Mouse (Mus musculus): Measurements from ENCODE around the gene Hdhd3. TPM values are rescaled to one million over a fixed set of nuclear protein-coding genes. Genes with fewer than 3 reads are reported as not detected.

Hdhd3 gene
- polyA plus RNA-seq (2012; rRNA removed): 10.2 and 18.2 TPM in 2 replicates

DNA sequence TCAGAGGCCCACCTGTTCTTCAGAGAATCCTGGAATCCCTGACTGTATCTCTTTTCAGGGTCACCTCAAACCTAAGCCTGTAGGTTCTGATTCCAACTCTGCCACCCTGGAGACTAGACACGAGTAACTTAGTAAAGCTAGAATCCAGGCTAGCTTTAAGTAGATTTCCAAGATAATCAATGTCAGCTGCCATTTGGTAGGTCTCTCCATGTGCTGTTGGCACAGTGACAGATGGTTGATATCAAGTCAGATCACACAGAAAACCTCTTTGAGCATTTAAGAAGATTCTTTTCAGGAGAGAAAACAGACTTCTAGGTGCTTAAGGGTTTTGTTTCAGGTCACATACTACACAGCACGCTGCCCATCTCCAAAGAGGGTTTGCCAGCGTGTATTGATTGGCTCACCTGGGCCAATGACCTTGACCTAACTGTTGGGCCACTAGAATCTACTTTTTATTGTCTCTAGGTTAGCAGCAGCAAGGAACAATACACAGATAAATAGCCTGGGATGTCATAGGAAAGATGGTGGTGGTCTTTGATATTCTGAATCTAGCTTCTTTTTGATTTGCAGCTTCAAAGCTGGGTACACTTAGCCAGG lies at the start of gene Hdhd3:
Hdhd3 (minus strand) TSS at position 94 of the 597 bp plus-strand sequence.

DNA sequence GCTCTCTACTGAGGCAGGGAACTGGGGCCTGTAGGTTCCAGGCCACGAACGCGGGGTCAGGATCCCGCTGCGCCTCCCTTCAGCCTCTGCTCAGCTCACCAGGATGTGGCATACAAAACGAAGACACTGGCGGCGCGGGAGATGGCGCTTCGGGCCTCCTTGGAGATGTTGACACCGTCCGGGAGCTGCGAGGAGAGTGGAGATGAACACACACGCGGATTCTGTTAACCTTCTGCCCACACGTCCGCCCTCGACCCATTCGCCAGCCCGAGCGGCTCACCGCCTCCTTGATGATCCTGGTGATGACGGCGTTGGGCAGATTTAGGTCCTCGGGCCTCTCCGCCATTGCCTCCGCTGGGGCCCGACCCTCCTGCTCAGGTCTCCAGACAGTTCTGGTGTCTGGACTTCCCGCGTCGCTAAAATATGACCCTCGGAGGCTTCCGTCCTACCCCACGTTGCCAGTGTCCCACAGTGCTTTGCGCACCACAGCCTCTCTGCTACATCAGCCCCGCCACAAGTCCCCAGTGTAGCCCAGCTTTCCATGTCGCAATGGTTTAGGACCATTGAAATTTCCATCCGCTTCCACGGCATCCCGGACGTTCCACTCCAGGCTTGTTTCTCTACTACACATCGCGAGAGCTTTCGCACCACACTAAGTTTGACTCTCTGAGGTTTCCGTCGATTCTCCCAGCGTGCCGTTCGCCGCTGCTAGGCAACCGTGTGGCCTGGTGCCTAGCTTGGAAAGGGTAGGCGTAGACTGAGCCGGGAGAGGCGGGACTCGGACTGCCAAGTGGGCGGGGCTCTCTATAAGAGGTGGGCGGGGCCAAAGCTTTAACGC lies 21.6 kb upstream of the Hdhd3 start, which contains the start of the genes Pole3 and 4933430I17Rik:
Pole3 (minus strand) TSS at position 418 of the 838 bp plus-strand sequence.
4933430I17Rik (plus strand) TSS at position 719 of the 838 bp plus-strand sequence.

DNA sequence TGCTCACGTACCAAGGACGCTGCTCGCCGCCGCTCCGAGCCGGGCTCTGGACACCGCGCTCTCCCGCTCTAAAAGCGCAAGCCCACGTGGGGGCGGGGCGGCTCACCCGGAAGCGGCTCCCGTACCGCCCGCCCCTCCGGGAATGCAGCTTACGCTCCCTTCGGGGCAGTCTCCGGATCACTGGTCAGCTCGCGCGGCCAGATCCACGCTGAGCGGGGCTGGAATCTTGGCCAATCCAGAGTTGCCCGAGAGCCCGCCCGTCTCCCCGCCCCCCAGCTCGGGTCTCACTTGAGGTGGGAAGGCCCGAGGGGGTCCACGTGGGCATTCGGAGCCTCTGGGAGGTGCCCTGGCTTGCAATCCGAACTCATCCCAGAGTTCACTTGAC lies 16.6 kb upstream of the Hdhd3 start, which contains the start of gene Alad:
Alad (minus strand) TSS at position 70 of the 385 bp plus-strand sequence.

DNA sequence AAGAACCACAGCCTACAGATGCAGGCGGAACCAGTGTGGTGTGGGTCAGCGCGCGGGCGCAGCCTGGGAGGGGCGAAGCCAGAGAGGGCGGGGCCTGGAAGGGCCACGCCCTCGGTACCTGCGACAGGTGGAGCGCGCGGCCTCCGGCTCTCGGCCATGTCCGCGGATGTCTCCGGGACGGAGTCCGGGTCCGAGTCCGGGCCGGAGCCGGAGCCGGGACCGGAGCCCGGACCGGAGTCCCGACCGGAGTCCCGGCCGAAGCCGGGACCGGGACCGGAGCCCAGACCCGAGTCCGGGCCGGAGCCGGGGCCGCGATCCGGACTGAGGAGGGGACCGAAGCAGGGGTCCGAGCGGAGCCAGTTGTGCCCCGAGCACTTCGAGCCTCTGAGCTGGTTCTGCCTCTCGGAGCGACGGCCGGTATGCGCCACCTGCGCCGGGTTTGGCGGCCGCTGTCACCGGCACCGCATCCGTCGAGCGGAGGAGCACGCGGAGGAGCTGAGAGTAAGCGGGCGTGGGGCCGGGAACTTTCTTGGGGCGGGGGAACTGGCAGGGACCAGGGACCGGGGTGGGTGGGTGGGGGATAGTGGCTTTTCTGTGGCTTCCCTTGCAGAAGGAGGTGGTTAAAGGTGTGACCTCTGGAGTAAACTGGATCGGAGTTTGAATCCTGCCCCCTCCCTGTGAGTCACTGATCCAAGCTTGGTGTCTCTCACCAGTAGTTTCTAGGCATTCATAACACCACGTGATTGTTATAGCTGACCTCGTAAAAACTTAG lies 23.1 kb downstream of the Hdhd3 start, which contains the start of gene Bspry:
Bspry (plus strand) TSS at position 117 of the 772 bp plus-strand sequence.

GRCm38 (mm10) chr4:62470598-62471051 lies 32.6 kb downstream of the Hdhd3 start, which contains the start of gene Wdr31:
TSS of gene Wdr31 (minus strand) at chr4:62470896.

Other genes starting within 250 kb of the Hdhd3 start
- 30.0 and 35.4 TPM in 2 replicates for gene Slc31a2, start 240.9 kb downstream of the Hdhd3 start, polyA plus RNA-seq (2012; rRNA removed)
- gene Fkbp15, start 142.9 kb downstream of the Hdhd3 start, polyA plus RNA-seq (2012; rRNA removed): 28.8 and 31.7 TPM in 2 replicates
- 16.5 and 16.7 TPM in 2 replicates for gene Slc31a1, start 142.7 kb downstream of the Hdhd3 start, polyA plus RNA-seq (2012; rRNA removed)
- 13.5 and 20.4 TPM in 2 replicates for gene Cdc26, start 94.8 kb downstream of the Hdhd3 start, polyA plus RNA-seq (2012; rRNA removed)
- 13.0 and 14.0 TPM in 2 replicates for gene Prpf4, start 94.7 kb downstream of the Hdhd3 start, polyA plus RNA-seq (2012; rRNA removed)
- 4.6 and 5.8 TPM in 2 replicates for gene Rnf183, start 68.2 kb downstream of the Hdhd3 start, polyA plus RNA-seq (2012; rRNA removed)
- 6.6 and 6.9 TPM in 2 replicates for gene Wdr31, start 32.6 kb downstream of the Hdhd3 start, polyA plus RNA-seq (2012; rRNA removed)
- gene Bspry, start 23.4 kb downstream of the Hdhd3 start, polyA plus RNA-seq (2012; rRNA removed): 25.1 and 35.0 TPM in 2 replicates
- gene Alad, start 16.5 kb upstream of the Hdhd3 start, polyA plus RNA-seq (2012; rRNA removed): 202 and 299 TPM in 2 replicates
- gene Pole3, start 21.6 kb upstream of the Hdhd3 start, polyA plus RNA-seq (2012; rRNA removed): 14.8 and 15.3 TPM in 2 replicates
- gene 4933430I17Rik, start 21.9 kb upstream of the Hdhd3 start, polyA plus RNA-seq (2012; rRNA removed): 0.16 TPM in 1 of 2 replicates, not detected in the other
- gene Rgs3, start 56.4 kb upstream of the Hdhd3 start, polyA plus RNA-seq (2012; rRNA removed): 96.1 and 108 TPM in 2 replicates

All from ovary, adult 2 months (tissue).